Mouse (Mus musculus) CH12.LX (cell line): ENCODE measurements around the gene Tent5b.

Experiments
- CTCF ChIP-seq, 2 experiments: IDR thresholded peaks in 1 of 2; conservative IDR thresholded peaks in 1 of 2; 2 replicates each; pipeline ENCODE4 v1.5.1; 2011 to 2012; ENCODE audit warnings: low read depth in 2 of 2, low read length in 2 of 2, improper control_type of control experiment in 1 of 2, inconsistent platforms in 1 of 2, mild to moderate bottlenecking in 1 of 2, moderate library complexity in 1 of 2
- E2F4 ChIP-seq: IDR thresholded peaks from 2 replicates; pipeline ENCODE4 v1.6.1; 2011; ENCODE audit warnings: low read depth, low read length, improper control_type of control experiment; ENCODE audit not compliant: insufficient replicate concordance
- EP300 ChIP-seq: IDR thresholded peaks from 2 replicates; pipeline ENCODE4 v1.6.1; 2011; ENCODE audit warnings: low read length, improper control_type of control experiment
- GABPA ChIP-seq: IDR thresholded peaks from 2 replicates; pipeline ENCODE4 v1.6.1; 2012; ENCODE audit warnings: low read depth, low read length, improper control_type of control experiment, inconsistent platforms; ENCODE audit not compliant: insufficient replicate concordance
- MEF2A ChIP-seq: IDR thresholded peaks from 2 replicates; pipeline ENCODE4 v1.6.1; 2014; ENCODE audit warnings: low read depth, mild to moderate bottlenecking, inconsistent platforms, low read length, improper control_type of control experiment, borderline replicate concordance
- MXI1 ChIP-seq: IDR thresholded peaks from 2 replicates; pipeline ENCODE4 v1.6.1; 2011; ENCODE audit warnings: mild to moderate bottlenecking, low read depth, low read length, improper control_type of control experiment
- MYC ChIP-seq: IDR thresholded peaks from 2 replicates; pipeline ENCODE4 v1.6.1; 2011; ENCODE audit warnings: low read depth, mild to moderate bottlenecking, improper control_type of control experiment, low read length
- NELFE ChIP-seq: IDR thresholded peaks from 2 replicates; pipeline ENCODE4 v1.6.1; 2011; ENCODE audit warnings: low read depth, low read length, improper control_type of control experiment
- POLR2A ChIP-seq: IDR thresholded peaks from 2 replicates; pipeline ENCODE4 v1.6.1; 2011; ENCODE audit warnings: low read depth, mild to moderate bottlenecking, improper control_type of control experiment, low read length
- POLR2AphosphoS2 ChIP-seq: IDR thresholded peaks from 2 replicates; pipeline ENCODE4 v1.6.1; 2011; ENCODE audit warnings: low read depth, low read length, improper control_type of control experiment
- SIN3A ChIP-seq: IDR thresholded peaks from 2 replicates; pipeline ENCODE4 v1.6.1; 2012; ENCODE audit warnings: low read length, improper control_type of control experiment, inconsistent platforms
- USF1 ChIP-seq: IDR thresholded peaks from 2 replicates; pipeline ENCODE4 v1.6.1; 2014; ENCODE audit warnings: low read depth, mild to moderate bottlenecking, inconsistent platforms, low read length, improper control_type of control experiment
- ZMIZ1 ChIP-seq: IDR thresholded peaks from 2 replicates; pipeline ENCODE4 v1.6.1; 2012; ENCODE audit warnings: low read depth, mild to moderate bottlenecking, inconsistent platforms, low read length, improper control_type of control experiment

GRCm38 (mm10) chr4:133480754-133481153 is 822 bp downstream of the Tent5b start:
- no peak for TF ChIP-seq E2F4
- no peak for TF ChIP-seq ZMIZ1
- no peak for TF ChIP-seq CTCF (conservative IDR thresholded peaks at IDR 0.05 in 1 of 2, IDR thresholded peaks at IDR 0.05 in 1 of 2; ENCODE audit: low read depth in 2 of 2, low read length in 2 of 2)
- TF ChIP-seq MXI1: no peak
- TF ChIP-seq POLR2A: no peak
- no peak for TF ChIP-seq POLR2AphosphoS2
- no peak for TF ChIP-seq SIN3A
- no peak for TF ChIP-seq MEF2A
- TF ChIP-seq USF1: no peak
- TF ChIP-seq GABPA: no peak
- TF ChIP-seq NELFE: no peak
- TF ChIP-seq EP300: no peak
- TF ChIP-seq MYC: no peak
